15 mouse cellular contexts compared by ENCODE assay signal in the genomic region with DNA sequence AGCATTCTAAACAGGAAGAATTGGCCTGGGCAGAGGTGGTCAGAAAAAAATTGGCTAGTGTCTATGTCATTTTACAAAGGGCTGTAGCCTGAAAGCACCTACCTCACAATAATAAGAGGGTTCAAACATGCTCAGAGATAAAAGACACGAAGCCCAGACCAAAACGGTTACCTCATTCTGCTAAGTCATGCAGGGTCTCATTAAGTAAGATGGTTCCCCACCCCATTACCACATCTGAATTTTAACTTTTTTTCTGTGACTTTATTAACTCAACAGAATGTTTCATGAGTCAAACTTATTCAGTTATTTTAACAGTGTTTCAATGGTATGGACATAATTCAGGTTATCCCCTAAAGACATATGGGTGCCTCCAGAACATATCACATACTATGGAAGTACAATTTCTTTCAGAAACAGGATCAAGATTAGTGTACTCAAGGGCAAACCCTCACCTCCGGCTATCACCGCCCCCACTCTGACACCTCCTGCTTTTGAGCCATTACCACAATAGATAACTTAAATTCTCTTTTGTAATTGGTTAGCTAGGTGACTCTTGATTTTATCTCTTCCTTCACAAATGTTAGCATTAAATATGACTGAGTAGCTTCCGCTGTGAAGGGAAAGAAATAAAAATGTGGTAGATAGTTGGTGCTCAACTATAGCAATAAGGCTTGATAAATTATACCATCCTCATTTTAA.
"Had no signal": no experiment of that assay in that cellular context is flagged by ENCODE, and none has a peak within 500 bp of the region (broad histone marks: within the 10 kb centered on the region; RNA-seq: fewer than 3 reads in every experiment).

No protein-coding gene starts in this region.

- H3K4me2 ChIP-seq: lung, embryonic 14.5 days; midbrain, embryonic 11.5 days; midbrain, embryonic 13.5 days; midbrain, embryonic 15.5 days; neural tube, embryonic 12.5 days; stomach, embryonic 15.5 days had no signal

- H3K4me3 ChIP-seq: megakaryocyte, embryonic 14.5 days; midbrain, embryonic 13.5 days; midbrain, embryonic 15.5 days; neural tube, embryonic 12.5 days; stomach, embryonic 15.5 days had no signal

- H3K27ac ChIP-seq: midbrain, embryonic 13.5 days; midbrain, embryonic 15.5 days; neural tube, embryonic 12.5 days; stomach, embryonic 15.5 days; stomach, postnatal 0 days had no signal

- H3K9ac ChIP-seq: lung, embryonic 14.5 days; midbrain, embryonic 13.5 days; midbrain, embryonic 15.5 days; neural tube, embryonic 12.5 days; stomach, embryonic 15.5 days had no signal

- DNase-seq: lung, adult 18-20 months; lung, embryonic 14.5 days; lung, postnatal 10 days; lung, postnatal 4 days; right cerebral cortex, postnatal 14 days; thymus, adult 2 months; thymus, postnatal 25 days; thymus, postnatal 4 days had no signal

- ATAC-seq: midbrain, embryonic 13.5 days; midbrain, embryonic 15.5 days had no signal

- H3K9me3 ChIP-seq: megakaryocyte, embryonic 14.5 days; midbrain, embryonic 13.5 days; midbrain, embryonic 15.5 days; neural tube, embryonic 12.5 days; stomach, embryonic 15.5 days had no signal

- H3K36me3 ChIP-seq: midbrain, embryonic 15.5 days had no signal

- H3K27me3 ChIP-seq: megakaryocyte, embryonic 14.5 days; midbrain, embryonic 13.5 days; midbrain, embryonic 15.5 days; neural tube, embryonic 12.5 days; stomach, embryonic 15.5 days had no signal

- H3K4me1 ChIP-seq: megakaryocyte, embryonic 14.5 days; midbrain, embryonic 13.5 days; midbrain, embryonic 15.5 days; neural tube, embryonic 12.5 days; stomach, embryonic 15.5 days had no signal
